Comparison of ENCODE assay signal across 8 mouse cellular contexts in the genomic region with DNA sequence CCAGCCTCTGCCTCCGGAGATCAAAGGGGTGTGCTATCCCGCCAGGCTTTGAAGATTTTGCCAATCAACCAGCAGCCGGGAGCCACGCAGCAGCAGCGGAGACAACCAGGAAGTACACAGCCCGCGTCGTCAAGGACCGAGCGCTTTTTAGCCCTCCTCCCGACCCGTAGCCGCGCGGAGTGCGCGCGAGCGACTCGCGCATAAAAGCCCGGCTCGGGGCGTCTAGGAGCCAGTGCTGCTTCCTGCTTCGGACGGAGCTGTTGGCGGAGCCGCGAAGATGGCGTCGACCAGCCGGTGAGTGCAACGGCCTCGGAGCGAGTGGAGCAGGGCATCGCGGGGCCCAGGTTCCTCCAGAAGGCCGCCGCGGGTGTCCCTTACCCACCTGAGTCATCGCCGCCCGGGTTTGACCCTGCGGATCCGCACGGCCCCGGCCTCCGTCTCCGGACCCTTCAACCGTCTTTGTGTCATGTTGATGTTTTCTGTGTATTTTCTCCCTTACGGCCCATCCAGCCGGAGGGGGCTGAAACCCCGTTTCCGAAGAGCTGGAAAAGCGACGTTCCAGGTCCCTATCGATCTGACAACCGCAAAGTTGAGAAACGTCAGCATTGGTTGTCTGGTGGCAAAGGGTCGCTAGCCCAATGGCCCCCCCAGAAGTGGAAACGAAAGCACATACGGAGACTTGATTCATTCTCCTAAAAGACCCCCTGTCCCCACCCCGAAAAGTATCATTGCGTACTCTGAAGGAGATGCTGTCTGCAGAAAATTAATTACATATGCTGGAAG. TPM values are rescaled to one million over a fixed set of nuclear protein-coding genes. Genes with fewer than 3 reads are reported as not detected.
DNase-seq lines count a peak whose midpoint lies in the region; ATAC-seq lines count a peak whose summit lies in the region.

TSS of gene Gtf2b (plus strand) at position 51 of the 783 bp plus-strand sequence.

- H3K36me3 ChIP-seq in intestine, embryonic 14.5 days (ENCODE audit: control insufficient read depth, insufficient read depth, low read length) = no peaks in the 10 kb centered on the region

- no peaks in the 10 kb centered on the region for H3K27me3 ChIP-seq in intestine, embryonic 14.5 days (replicated peaks; ENCODE audit: control insufficient read depth, insufficient read depth, low read length)

- peak; percentile 99 for ATAC-seq in intestine, embryonic 14.5 days (replicated peaks; ENCODE audit: low FRiP score, low TSS enrichment, low read depth)

- no peaks in the 10 kb centered on the region for H3K9me3 ChIP-seq in intestine, embryonic 14.5 days (ENCODE audit: control insufficient read depth, low read length)

- H3K4me2 ChIP-seq in intestine, embryonic 14.5 days (ENCODE audit: low read length) = peak within 1 kb of the TSS; percentile 99

- peaks cover 11% of the 10 kb centered on the region for H3K4me1 ChIP-seq in intestine, embryonic 14.5 days (replicated peaks; ENCODE audit: control insufficient read depth, insufficient read depth, low read length)

- under 1% methylated on average over 64 of the region's 64 CpGs for WGBS in intestine, embryonic 14.5 days

- H3K27ac ChIP-seq in intestine, embryonic 14.5 days (ENCODE audit: low read depth) = peak within 1 kb of the TSS; percentile 86

- H3K9ac ChIP-seq in intestine, embryonic 14.5 days (ENCODE audit: low read length) = peak within 1 kb of the TSS; percentile 96

- H3K4me3 ChIP-seq in intestine, embryonic 14.5 days (ENCODE audit: low read depth, low read length) = peak within 1 kb of the TSS; percentile 97

- intact Hi-C loops in left cerebral cortex, postnatal 14 days (cut with DNase I) = no loop called here

- DNase-seq in adrenal gland, adult (ENCODE audit: inconsistent age in 2 of 2, low spot score in 1 of 2) = peak; percentile 94 to 98
- DNase-seq in embryo, embryonic 10.5 days (ENCODE audit: low spot score) = peak; percentile 95
- peak; percentile 94 for DNase-seq in gastrocnemius, postnatal 25 days
- DNase-seq in intestine, embryonic 14.5 days (ENCODE audit: low spot score) = peak; percentile 98
- peak; percentile 92 to 93 for DNase-seq in left cerebral cortex, postnatal 14 days (ENCODE audit: low spot score in 2 of 2)
- DNase-seq in mesoderm, embryonic 11.5 days (ENCODE audit: low read depth, low spot score) = peak; percentile 96
- DNase-seq in right cerebral cortex, postnatal 36 days (ENCODE audit: low spot score in 2 of 2) = peak; percentile 87 to 88
- DNase-seq in yolk sac, embryonic 10.5 days (ENCODE audit: low spot score) = peak; percentile 93

RNA-seq across cellular contexts. Expression of gene Gtf2b, which starts in this region (rescaled TPM):
- total RNA-seq in gastrocnemius, postnatal 25 days (2021) = 10 to 100 TPM; 11.9 to 12.7 TPM
- 69.0 and 71.8 TPM in 2 replicates for polyA plus RNA-seq in intestine, embryonic 14.5 days (2014; fragmentation: Nextera tagmentation; extraction: Ambion mirVana)
- total RNA-seq in left cerebral cortex, postnatal 14 days (2021) = 10 to 100 TPM; 38.0 to 42.0 TPM

Comparison
In these comparisons a context has a peak if more than half of its experiments do, and no peak if none do; other contexts are left out.
1. Peak in every context shown above with its lines: DNase-seq, ATAC-seq, H3K4me3 ChIP-seq and H3K27ac ChIP-seq.